Mouse (Mus musculus): ENCODE data around the gene Bcl9. TPM values are rescaled to one million over a fixed set of nuclear protein-coding genes. Genes with fewer than 3 reads are reported as not detected.

Gene Bcl9
- polyA plus RNA-seq, 1 experiment from 2014 or later: 45.4 TPM

DNA sequence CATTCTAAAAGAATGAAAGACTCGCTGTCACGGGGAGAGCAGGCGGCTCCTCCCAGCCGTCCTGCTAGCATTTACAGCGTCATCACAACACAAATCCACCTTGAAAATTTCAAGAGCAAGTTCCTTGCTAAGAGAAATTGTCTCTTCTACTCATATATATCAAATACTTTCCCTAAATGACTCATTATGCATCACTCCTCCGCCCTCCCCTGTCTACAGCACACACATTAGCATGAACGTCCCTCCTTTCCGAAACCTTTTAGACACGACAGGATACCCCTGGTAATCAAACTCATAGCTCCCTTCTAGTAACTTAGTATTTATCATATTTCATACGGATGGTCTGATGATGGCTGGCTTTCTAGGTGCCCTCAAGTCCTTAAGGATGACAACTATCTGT is 83.8 kb downstream of the Bcl9 start:
- no peaks in the 10 kb centered on the region for H3K27me3 ChIP-seq (ENCODE audit: control insufficient read depth, insufficient read depth, low read depth, low read length)
- WGBS: 82% methylated on average over 10 of the region's 10 CpGs
- H3K36me3 ChIP-seq (ENCODE audit: control insufficient read depth, insufficient read depth, low read length): peaks cover 38% of the 10 kb centered on the region
- peaks cover 7% of the 10 kb centered on the region for H3K4me1 ChIP-seq (replicated peaks; ENCODE audit: control insufficient read depth, insufficient read depth, low read length)
- H3K9me3 ChIP-seq (ENCODE audit: control insufficient read depth, low read length): no peaks in the 10 kb centered on the region
- H3K4me2 ChIP-seq (ENCODE audit: low read depth, low read length): no peak overlapping the region
- no peak overlapping the region for H3K9ac ChIP-seq (ENCODE audit: low read length)
- H3K4me3 ChIP-seq (ENCODE audit: low read length): no peak overlapping the region
- ATAC-seq (ENCODE audit: low read depth): no peak
- H3K27ac ChIP-seq (ENCODE audit: low read length): no peak overlapping the region

DNA sequence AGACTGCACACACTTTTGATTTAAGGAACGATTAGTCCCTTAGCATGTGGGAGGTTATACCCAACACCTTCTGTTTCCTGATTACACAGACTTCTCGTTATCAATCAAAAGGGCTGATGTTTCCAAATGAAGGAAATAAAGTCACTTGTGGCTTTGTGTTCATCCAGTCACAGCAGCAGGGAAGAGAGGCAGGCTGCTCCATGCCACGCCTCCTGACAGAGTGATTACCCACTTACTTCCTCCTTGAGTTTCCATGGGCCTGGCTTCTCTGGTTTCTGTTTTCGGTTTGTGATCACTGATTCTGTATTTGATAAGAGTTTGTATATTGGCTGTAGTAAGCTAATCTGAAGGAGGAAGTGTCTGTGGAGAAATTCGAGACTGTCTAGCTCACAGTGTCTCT is 86.5 kb downstream of the Bcl9 start:
- Histone ChIP-seq H3K4me2 (ENCODE audit: low read depth, low read length) (no peak overlapping the region), H3K9ac (ENCODE audit: low read length) (no peak overlapping the region), H3K27ac (ENCODE audit: low read length) (no peak overlapping the region)

DNA sequence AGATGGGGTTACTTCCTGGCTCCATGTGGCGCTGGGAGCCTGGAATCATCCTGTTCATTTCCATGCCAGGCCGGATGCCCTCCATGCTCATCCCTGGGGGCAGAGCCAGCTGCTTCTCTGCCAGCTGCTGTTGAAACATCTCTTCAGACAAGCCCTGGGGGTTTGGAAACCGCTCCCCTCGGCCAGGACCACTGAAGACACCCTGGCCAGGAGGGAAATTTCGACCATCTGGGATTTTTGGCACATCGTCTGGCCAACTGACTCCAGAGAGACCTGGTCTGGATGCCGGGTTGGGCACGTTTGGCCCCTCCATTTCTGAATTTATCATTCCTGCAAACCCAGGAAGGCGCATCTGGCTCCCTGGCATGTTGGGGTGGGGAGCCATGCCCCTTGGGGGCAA is 88.4 kb downstream of the Bcl9 start:
- Histone ChIP-seq H3K36me3 (ENCODE audit: control insufficient read depth, insufficient read depth, low read length) (peaks cover 52% of the 10 kb centered on the region), H3K9ac (ENCODE audit: low read length) (no peak overlapping the region), H3K27me3 (ENCODE audit: control insufficient read depth, insufficient read depth, low read depth, low read length) (no peaks in the 10 kb centered on the region), H3K4me1 (replicated peaks; ENCODE audit: control insufficient read depth, insufficient read depth, low read length) (peaks cover 7% of the 10 kb centered on the region), H3K4me3 (ENCODE audit: low read length) (no peak overlapping the region), H3K9me3 (ENCODE audit: control insufficient read depth, low read length) (no peaks in the 10 kb centered on the region), H3K4me2 (ENCODE audit: low read depth, low read length) (no peak overlapping the region), H3K27ac (ENCODE audit: low read length) (no peak overlapping the region)
- ATAC-seq (ENCODE audit: low read depth): no peak
- WGBS: 79% methylated on average over 9 of the region's 9 CpGs

More for the DNA sequence above, 86.5 kb downstream of the Bcl9 start:
- Histone ChIP-seq H3K27me3 (ENCODE audit: control insufficient read depth, insufficient read depth, low read depth, low read length) (no peaks in the 10 kb centered on the region), H3K36me3 (ENCODE audit: control insufficient read depth, insufficient read depth, low read length) (peaks cover 48% of the 10 kb centered on the region), H3K4me3 (ENCODE audit: low read length) (no peak overlapping the region), H3K4me1 (replicated peaks; ENCODE audit: control insufficient read depth, insufficient read depth, low read length) (peaks cover 7% of the 10 kb centered on the region), H3K9me3 (ENCODE audit: control insufficient read depth, low read length) (no peaks in the 10 kb centered on the region)
- WGBS: 75% methylated on average over 5 of the region's 5 CpGs
- no peak for ATAC-seq (ENCODE audit: low read depth)

DNA sequence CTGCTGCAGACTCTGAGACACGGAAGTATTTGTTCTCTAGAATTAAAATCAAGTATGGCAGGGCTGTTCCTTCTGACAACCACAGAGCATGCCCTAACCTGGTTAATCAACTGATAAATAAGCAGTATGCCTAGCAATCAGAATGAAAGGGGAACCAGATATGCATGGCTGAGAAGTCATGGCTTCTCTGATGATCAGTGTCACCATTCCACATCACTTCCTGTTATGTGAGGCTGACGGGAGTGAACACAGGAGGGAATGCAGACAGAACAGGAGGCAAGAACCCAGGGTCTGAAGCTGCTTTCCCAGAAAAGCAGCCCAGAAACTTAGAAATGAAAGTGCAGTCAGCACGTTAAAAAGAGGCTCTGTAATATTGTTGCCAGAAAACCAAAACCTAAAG is 91.2 kb downstream of the Bcl9 start:
- Histone ChIP-seq H3K4me2 (ENCODE audit: low read depth, low read length) (no peak overlapping the region), H3K27ac (ENCODE audit: low read length) (no peak overlapping the region), H3K9ac (ENCODE audit: low read length) (no peak overlapping the region), H3K27me3 (ENCODE audit: control insufficient read depth, insufficient read depth, low read depth, low read length) (no peaks in the 10 kb centered on the region), H3K4me3 (ENCODE audit: low read length) (no peak overlapping the region), H3K36me3 (ENCODE audit: control insufficient read depth, insufficient read depth, low read length) (peaks cover 41% of the 10 kb centered on the region), H3K4me1 (replicated peaks; ENCODE audit: control insufficient read depth, insufficient read depth, low read length) (peaks cover 7% of the 10 kb centered on the region), H3K9me3 (ENCODE audit: control insufficient read depth, low read length) (no peaks in the 10 kb centered on the region)
- ATAC-seq (ENCODE audit: low read depth): no peak
- 69% methylated on average over 3 of the region's 3 CpGs for WGBS

DNA sequence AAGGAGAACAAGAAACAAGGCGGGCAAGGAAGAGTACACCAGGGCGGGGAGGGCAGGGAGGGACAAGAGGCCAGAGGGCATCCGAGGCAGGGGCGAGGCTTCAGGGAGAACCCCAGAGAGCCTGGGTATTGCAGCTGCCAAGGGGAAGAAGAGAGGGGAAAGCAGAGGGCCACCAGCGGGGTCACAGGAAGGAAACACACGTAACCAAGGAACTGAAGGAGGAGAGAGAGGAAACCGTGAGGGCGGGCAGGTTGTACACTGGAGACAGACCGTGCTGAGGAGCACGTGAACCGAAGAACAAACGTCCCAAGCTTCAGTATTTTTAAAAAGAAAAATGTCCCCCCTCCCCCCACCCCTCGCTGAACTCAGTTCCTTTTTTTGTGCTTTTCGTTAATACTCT is 93.8 kb downstream of the Bcl9 start:
- no peak overlapping the region for H3K4me2 ChIP-seq (ENCODE audit: low read depth, low read length)
- H3K27ac ChIP-seq (ENCODE audit: low read length): no peak overlapping the region
- 54% methylated on average over 14 of the region's 14 CpGs for WGBS
- ATAC-seq (ENCODE audit: low read depth): no peak
- H3K4me1 ChIP-seq (replicated peaks; ENCODE audit: control insufficient read depth, insufficient read depth, low read length): no peaks in the 10 kb centered on the region; the same call in 1 of the 2 replicates
- no peak overlapping the region for H3K9ac ChIP-seq (ENCODE audit: low read length)
- no peak overlapping the region for H3K4me3 ChIP-seq (ENCODE audit: low read length)
- peaks cover 28% of the 10 kb centered on the region for H3K36me3 ChIP-seq (ENCODE audit: control insufficient read depth, insufficient read depth, low read length)
- H3K9me3 ChIP-seq (ENCODE audit: control insufficient read depth, low read length): no peaks in the 10 kb centered on the region
- no peaks in the 10 kb centered on the region for H3K27me3 ChIP-seq (ENCODE audit: control insufficient read depth, insufficient read depth, low read depth, low read length)

DNA sequence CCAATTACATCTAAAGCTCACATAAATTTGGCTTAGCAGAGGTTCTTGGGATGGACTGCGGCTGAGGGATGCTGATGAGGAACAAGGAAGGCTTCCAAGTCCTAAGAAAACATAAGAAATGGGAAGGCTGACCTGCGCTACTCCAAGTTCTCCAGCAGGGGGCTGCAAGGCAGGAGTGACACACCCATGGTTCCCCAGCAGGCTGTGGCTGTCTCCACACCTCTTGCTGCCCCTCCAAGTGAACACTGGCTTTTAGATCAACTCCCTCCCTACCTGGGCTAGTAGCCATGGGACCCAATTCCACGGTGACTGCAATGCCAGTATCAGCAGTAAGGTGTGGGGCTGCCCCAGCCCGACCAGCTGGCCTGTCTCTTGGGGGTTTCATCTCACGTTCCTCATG is 95.8 kb downstream of the Bcl9 start:
- Histone ChIP-seq H3K36me3 (ENCODE audit: control insufficient read depth, insufficient read depth, low read length) (peaks cover 16% of the 10 kb centered on the region), H3K27me3 (ENCODE audit: control insufficient read depth, insufficient read depth, low read depth, low read length) (no peaks in the 10 kb centered on the region), H3K27ac (ENCODE audit: low read length) (no peak overlapping the region), H3K4me2 (ENCODE audit: low read depth, low read length) (no peak overlapping the region), H3K4me1 (replicated peaks; ENCODE audit: control insufficient read depth, insufficient read depth, low read length) (no peaks in the 10 kb centered on the region), H3K9me3 (ENCODE audit: control insufficient read depth, low read length) (no peaks in the 10 kb centered on the region), H3K4me3 (ENCODE audit: low read length) (no peak overlapping the region), H3K9ac (ENCODE audit: low read length) (no peak overlapping the region)
- ATAC-seq (ENCODE audit: low read depth): peak; percentile 74
- WGBS: 35% methylated on average over 5 of the region's 5 CpGs

DNA sequence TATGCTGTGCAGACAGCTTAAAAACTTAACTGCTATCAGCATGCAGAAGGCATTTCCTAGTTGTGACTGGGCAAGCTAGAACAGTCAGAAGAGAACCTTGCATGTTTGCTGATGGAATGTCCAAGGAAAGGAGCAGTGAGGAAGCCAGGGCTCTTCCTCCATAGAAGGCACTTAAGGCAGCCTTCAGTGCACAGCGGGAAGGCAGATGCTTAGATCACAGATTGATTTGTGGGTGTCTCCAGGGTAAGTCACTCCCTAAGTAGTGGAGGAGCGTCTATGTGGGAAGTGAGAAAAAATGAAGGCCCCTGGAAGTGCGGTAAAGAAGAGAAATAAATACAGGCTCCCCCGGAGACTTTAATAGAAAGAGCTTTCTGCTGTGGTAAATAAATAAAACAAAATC is 98.5 kb downstream of the Bcl9 start:
- H3K9ac ChIP-seq (ENCODE audit: low read length): no peak overlapping the region
- H3K4me3 ChIP-seq (ENCODE audit: low read length): no peak overlapping the region
- H3K27ac ChIP-seq (ENCODE audit: low read length): no peak overlapping the region
- no peak for ATAC-seq (ENCODE audit: low read depth)
- H3K9me3 ChIP-seq (ENCODE audit: control insufficient read depth, low read length): no peaks in the 10 kb centered on the region
- H3K4me1 ChIP-seq (replicated peaks; ENCODE audit: control insufficient read depth, insufficient read depth, low read length): no peaks in the 10 kb centered on the region
- WGBS: 24% methylated on average over 4 of the region's 4 CpGs
- no peak overlapping the region for H3K4me2 ChIP-seq (ENCODE audit: low read depth, low read length)
- no peaks in the 10 kb centered on the region; the same call in 1 of the 2 replicates for H3K36me3 ChIP-seq (ENCODE audit: control insufficient read depth, insufficient read depth, low read length)
- no peaks in the 10 kb centered on the region for H3K27me3 ChIP-seq (ENCODE audit: control insufficient read depth, insufficient read depth, low read depth, low read length)

DNA sequence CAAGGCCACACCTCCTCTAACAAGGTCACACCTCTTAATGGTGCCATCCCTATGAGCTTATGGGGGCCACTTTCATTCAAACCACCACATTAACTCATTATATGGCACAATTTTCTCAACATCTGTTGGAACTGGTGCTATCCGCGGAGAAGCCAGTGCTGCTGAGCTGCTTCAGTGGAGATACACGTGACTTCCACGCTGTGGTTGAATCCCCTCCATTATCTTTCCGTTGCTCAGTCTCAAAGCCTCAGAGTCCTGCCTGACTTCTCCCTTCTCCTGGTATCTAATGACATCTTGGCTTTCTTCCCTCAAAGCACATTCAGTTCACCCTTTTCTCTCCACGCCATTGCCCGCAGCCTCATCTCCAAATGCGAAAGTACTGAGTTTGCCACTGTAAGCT is 101.1 kb downstream of the Bcl9 start:
- H3K4me1 ChIP-seq (replicated peaks; ENCODE audit: control insufficient read depth, insufficient read depth, low read length): no peaks in the 10 kb centered on the region
- H3K4me2 ChIP-seq (ENCODE audit: low read depth, low read length): no peak overlapping the region
- H3K27me3 ChIP-seq (ENCODE audit: control insufficient read depth, insufficient read depth, low read depth, low read length): no peaks in the 10 kb centered on the region
- H3K9ac ChIP-seq (ENCODE audit: low read length): no peak overlapping the region
- no peaks in the 10 kb centered on the region for H3K9me3 ChIP-seq (ENCODE audit: control insufficient read depth, low read length)
- 83% methylated on average over 8 of the region's 8 CpGs for WGBS
- H3K4me3 ChIP-seq (ENCODE audit: low read length): no peak overlapping the region
- H3K36me3 ChIP-seq (ENCODE audit: control insufficient read depth, insufficient read depth, low read length): no peaks in the 10 kb centered on the region
- no peak for ATAC-seq (ENCODE audit: low read depth)
- H3K27ac ChIP-seq (ENCODE audit: low read length): no peak overlapping the region

DNA sequence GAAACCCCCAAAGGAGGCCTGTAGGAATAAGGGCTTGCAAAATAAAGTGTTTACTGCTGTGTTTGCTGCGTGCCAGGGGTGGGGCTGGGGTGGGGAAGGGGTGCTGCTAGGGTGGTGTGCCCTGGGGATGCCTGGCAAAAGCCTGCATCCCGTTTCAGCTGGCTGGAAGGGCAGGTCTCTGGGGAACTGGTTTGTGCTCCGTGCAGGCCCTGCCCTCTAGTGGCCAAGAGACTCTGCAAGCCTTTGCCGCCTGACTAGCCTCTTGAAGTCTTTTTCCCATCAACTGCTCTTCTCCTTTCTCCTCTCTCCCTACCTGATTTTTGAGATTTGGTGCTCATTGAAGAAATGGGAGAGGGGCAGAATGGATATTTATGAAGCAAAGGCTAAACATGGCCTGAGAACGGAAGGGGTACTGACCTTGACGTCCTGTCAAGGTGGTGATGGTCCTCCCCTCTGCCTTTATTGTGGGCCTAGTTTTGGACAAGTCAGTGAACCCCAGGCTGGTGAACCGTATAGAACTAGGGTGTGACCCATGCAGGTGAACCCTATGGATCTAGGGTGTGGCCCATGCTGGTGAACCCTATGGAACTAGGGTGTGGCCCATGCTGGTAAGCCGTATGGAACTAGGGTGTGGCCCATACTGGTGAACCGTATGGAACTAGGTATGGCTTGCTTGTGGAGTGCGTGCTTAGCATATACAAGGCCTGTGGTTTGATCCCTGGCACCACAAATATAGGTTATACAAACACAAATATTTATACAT is 112.4 kb downstream of the Bcl9 start:
- peak; percentile 63 for ATAC-seq (ENCODE audit: low read depth)
- 39% methylated on average over 10 of the region's 10 CpGs for WGBS

More for the DNA sequence above, 112.4 kb downstream of the Bcl9 start:
- no peaks in the 10 kb centered on the region for H3K9me3 ChIP-seq (ENCODE audit: control insufficient read depth, low read length)
- no peak overlapping the region for H3K27ac ChIP-seq (ENCODE audit: low read length)
- no peaks in the 10 kb centered on the region for H3K36me3 ChIP-seq (ENCODE audit: control insufficient read depth, insufficient read depth, low read length)
- H3K27me3 ChIP-seq (ENCODE audit: control insufficient read depth, insufficient read depth, low read depth, low read length): no peaks in the 10 kb centered on the region
- no peak overlapping the region for H3K4me3 ChIP-seq (ENCODE audit: low read length)
- H3K4me2 ChIP-seq (ENCODE audit: low read depth, low read length): no peak overlapping the region
- no peak overlapping the region for H3K9ac ChIP-seq (ENCODE audit: low read length)
- no peaks in the 10 kb centered on the region for H3K4me1 ChIP-seq (replicated peaks; ENCODE audit: control insufficient read depth, insufficient read depth, low read length)

All from lung, embryonic 16.5 days (tissue).